Mouse (Mus musculus) heart, adult 2 months (tissue): ENCODE measurements around the gene Csdc2.

Source experiments
- EP300 ChIP-seq: fragments of 200-500 bp; IDR thresholded peaks from 2 replicates; pipeline ENCODE4 v1.6.1; 2011; ENCODE audit warnings: low read depth, low read length, control low read depth; ENCODE audit not compliant: insufficient read depth
- POLR2A ChIP-seq: fragments of 200-500 bp; IDR thresholded peaks from 2 replicates; pipeline ENCODE4 v1.6.1; 2011; ENCODE audit warnings: mild to moderate bottlenecking, low read depth, low read length, control low read depth; ENCODE audit not compliant: insufficient read depth

DNA sequence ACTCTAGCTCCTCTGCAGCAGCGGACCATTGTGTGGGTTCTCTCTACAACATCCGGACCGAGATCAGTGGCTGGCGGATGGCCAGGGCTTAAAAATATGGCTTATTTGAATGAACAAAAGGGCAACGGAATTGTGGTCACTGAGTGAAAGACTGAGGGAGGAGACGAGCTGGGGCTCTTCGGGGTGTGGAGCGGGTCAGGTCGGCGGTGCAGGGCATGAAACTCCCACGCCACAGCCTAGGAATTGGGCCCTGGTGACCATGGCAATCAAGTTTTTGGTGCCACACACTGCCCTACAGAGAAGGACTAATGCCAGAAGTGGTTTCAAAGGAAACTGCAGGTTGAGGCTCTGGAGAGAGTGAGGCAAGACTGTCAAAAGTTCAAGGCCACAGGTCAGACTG is 8.3 kb upstream of the Csdc2 start:
- TF ChIP-seq POLR2A (no peak), EP300 (no peak)
